Mouse (Mus musculus) kidney, embryonic 15.5 days (tissue): Measurements from ENCODE around the gene Phlda2. TPM values are rescaled to one million over a fixed set of nuclear protein-coding genes. Genes with fewer than 3 reads are reported as not detected.

Experiments used
- ATAC-seq: fragments of 200-750 bp; cut with Nextera tagmentation; replicated peaks from 2 replicates; pipeline ENCODE4 v1.8.0; 2017; ENCODE audit warnings: moderate TSS enrichment; ENCODE audit not compliant: low FRiP score
- H3K27ac ChIP-seq: fragments of 300-500 bp; sonication (generic); 2 replicates; pipeline ENCODE4 v1.5.1; 2015; ENCODE audit warnings: mild to moderate bottlenecking, inconsistent platforms
- H3K27me3 ChIP-seq: fragments of 300-500 bp; sonication (generic); 2 replicates; pipeline ENCODE4 v1.6.1; 2015; ENCODE audit warnings: inconsistent platforms
- H3K36me3 ChIP-seq: fragments of 300-500 bp; sonication (generic); 2 replicates; pipeline ENCODE4 v1.6.1; 2015; ENCODE audit warnings: inconsistent platforms
- H3K4me1 ChIP-seq: fragments of 300-500 bp; sonication (generic); 2 replicates; pipeline ENCODE4 v1.6.1; 2015; ENCODE audit warnings: inconsistent platforms
- H3K4me2 ChIP-seq: fragments of 300-500 bp; sonication (generic); 2 replicates; pipeline ENCODE4 v1.6.1; 2015; ENCODE audit warnings: moderate library complexity, mild to moderate bottlenecking, inconsistent platforms
- H3K4me3 ChIP-seq: fragments of 300-500 bp; sonication (generic); replicated peaks from 2 replicates; pipeline ENCODE4 v1.5.1; 2015; ENCODE audit warnings: mild to moderate bottlenecking, inconsistent platforms
- H3K9ac ChIP-seq: fragments of 300-500 bp; sonication (generic); 2 replicates; pipeline ENCODE4 v1.6.1; 2015; ENCODE audit warnings: mild to moderate bottlenecking, inconsistent platforms
- H3K9me3 ChIP-seq: fragments of 300-500 bp; sonication (generic); replicated peaks from 2 replicates; pipeline ENCODE4 v1.6.1; 2016; ENCODE audit warnings: inconsistent platforms
- WGBS: fragments of 180-500 bp; shearing (Covaris S2); methylation state at CpG from one replicate; pipeline ENCODE4 v1.1.7; 2015; ENCODE audit warnings: mixed read lengths; 5-methylcytosine and 5-hydroxymethylcytosine counted together
- polyA plus RNA-seq: library from polyadenylated mRNA; unstranded; fragments of >200 nt; fragmentation: Nextera tagmentation; extraction: Ambion mirVana; gene quantifications from 2 replicates; pipeline ENCODE4 v1.2.1, GENCODE M21; 2015

Phlda2 gene
- polyA plus RNA-seq, 1 experiment from 2014 or later = 10.8 TPM

DNA sequence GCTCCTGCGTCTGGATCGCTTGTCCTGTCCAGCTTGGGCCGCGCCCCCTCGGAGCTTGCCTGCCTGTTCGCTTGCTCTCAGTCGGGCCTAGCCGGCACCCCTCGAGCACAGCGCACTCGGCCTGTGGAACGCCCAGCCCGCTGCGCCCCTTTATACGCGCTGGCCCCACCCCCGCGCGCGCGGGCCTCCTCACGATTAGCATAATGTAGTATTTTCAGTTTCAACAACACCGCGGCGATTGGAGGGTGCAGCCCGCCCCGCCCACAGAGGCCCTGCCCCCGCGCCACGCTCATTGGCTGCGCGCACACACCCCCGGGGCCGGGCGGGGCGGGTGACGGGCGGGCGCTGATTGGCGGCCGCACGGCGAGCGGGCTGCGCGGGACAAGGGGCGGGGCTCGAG, 42.1 kb downstream of the Phlda2 start, which contains the start of gene Cdkn1c:
Gene Cdkn1c (minus strand): TSS at position 177 of the 400 bp plus-strand sequence.
- ATAC-seq = peak; percentile 86
- H3K27me3 ChIP-seq = 0 out of 2 replicates have a peak, but pooled peaks cover 8% of the 10 kb centered on the region
- H3K27ac ChIP-seq = peak within 1 kb of the TSS; percentile 62
- WGBS = 30% methylated on average over 29 of the region's 48 CpGs
- peak within 1 kb of the TSS; percentile 57 for H3K4me3 ChIP-seq
- H3K9me3 ChIP-seq = peaks cover 30% of the 10 kb centered on the region
- peak within 1 kb of the TSS; percentile 63 for H3K4me2 ChIP-seq
- H3K36me3 ChIP-seq = no peaks in the 10 kb centered on the region
- peaks cover 38% of the 10 kb centered on the region for H3K4me1 ChIP-seq
- H3K9ac ChIP-seq = peak within 1 kb of the TSS; percentile 62

DNA sequence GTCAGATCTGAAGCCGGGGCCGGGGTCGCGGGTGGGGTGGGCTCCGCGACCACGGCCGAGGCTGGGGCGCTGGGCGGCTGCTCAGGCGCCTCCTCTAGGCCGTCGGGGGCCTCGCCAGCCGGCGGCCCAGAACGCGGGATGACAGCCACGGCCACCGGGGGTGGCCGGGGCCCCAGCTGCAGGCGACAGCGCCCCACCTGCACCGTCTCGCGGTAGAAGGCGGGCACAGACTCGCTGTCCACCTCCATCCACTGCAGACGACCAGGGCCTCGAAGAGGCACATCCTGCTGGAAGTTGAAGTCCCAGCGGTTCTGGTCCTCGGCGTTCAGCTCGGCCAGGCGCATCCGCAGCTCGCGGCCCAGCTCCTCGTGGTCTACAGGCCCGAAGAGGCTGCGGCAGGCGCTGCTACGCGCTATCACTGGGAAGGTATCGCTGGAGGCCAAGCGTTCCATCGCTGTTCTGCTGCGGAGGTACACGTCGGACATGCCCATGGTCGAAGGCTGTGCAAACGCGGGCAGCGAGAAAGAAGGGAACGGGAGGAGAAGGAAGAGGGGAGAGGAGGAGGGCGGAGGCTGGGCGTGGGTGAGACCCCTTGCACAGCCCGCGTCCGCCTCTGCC, 42.6 kb downstream of the Phlda2 start:
- H3K36me3 ChIP-seq = no peaks in the 10 kb centered on the region
- H3K9ac ChIP-seq = peak overlapping the region; percentile 62
- peaks cover 30% of the 10 kb centered on the region for H3K9me3 ChIP-seq
- peak overlapping the region; percentile 63 for H3K4me2 ChIP-seq
- H3K4me3 ChIP-seq = peak overlapping the region; percentile 57
- H3K27ac ChIP-seq = peak overlapping the region; percentile 55
- no peak for ATAC-seq
- H3K27me3 ChIP-seq = 0 out of 2 replicates have a peak, but pooled peaks cover 7% of the 10 kb centered on the region
- 31% methylated on average over 60 of the region's 60 CpGs for WGBS
- peaks cover 34% of the 10 kb centered on the region for H3K4me1 ChIP-seq

DNA sequence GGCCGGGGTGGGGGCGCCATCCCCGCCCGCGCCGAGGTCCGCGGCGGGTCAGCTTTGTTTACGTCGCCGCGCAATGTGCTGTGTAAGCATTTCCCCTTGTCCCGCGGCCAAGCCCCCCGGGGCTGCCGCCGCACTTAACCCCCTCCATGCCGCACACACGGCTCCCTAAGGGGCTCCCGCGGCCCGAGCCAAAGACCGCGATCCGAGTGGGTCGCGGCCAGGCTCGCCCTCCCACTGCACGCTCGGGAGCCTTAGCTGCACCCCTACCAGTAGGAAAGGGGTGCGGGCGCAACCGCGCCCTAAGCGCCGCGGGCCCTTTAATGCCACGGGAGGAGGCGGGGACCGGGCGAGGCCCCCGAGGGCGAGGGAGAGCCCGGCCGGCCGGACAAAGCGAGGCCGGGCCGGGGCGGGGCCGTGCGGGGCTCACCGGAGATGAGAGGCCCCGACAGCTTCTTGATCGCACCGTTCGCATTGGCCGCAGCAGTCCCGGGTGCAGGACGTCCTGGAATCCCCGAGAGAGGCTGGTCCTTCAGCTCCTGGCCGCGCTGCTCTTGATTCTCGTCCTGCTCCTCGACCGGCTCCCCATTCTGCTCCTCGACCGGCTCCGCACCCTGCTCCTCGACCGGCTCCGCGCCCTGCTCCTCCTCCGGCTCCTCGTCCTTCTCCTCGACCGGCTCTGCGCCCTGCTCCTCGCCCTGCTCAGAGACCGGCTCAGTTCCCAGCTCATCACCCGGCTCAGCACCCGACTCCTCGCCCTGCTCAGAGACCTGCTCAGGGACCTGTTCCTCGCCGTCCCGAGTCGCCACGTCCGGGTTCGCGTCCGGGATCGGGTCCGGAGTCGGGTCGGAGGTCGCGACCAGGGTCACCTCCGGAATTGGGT, 43.4 kb downstream of the Phlda2 start:
- H3K4me1 ChIP-seq = peaks cover 27% of the 10 kb centered on the region
- H3K27me3 ChIP-seq = 0 out of 2 replicates have a peak, but pooled peaks cover 7% of the 10 kb centered on the region
- peaks cover 30% of the 10 kb centered on the region for H3K9me3 ChIP-seq
- H3K27ac ChIP-seq = peak overlapping the region; percentile 55
- H3K36me3 ChIP-seq = no peaks in the 10 kb centered on the region
- peak overlapping the region; percentile 63 for H3K4me2 ChIP-seq
- ATAC-seq = 0 out of 2 replicates have a peak, but pooled peaks have one; percentile 4
- H3K9ac ChIP-seq = peak overlapping the region; percentile 62
- peak overlapping the region; percentile 57 for H3K4me3 ChIP-seq
- 31% methylated on average over 97 of the region's 100 CpGs for WGBS

DNA sequence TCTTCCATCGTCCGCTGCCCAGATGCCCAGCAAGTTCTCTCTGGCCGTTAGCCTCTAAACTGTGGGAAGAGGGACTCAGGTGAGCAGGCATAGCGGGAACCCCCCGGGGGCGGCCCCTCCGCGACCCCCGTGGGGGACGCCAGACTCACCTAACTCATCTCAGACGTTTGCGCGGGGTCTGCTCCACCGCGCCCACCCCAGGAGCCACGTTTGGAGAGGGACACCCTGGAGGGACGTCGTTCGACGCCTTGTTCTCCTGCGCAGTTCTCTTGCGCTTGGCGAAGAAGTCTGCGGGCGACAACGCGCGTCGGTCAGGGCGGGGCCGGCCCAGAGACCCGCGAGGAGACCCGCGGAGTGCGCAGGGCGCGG, 44.0 kb downstream of the Phlda2 start:
- Histone ChIP-seq H3K4me2 (peak overlapping the region; percentile 63), H3K27ac (peak overlapping the region; percentile 55), H3K36me3 (no peaks in the 10 kb centered on the region), H3K9ac (peak overlapping the region; percentile 62), H3K9me3 (peaks cover 30% of the 10 kb centered on the region), H3K4me3 (peak overlapping the region; percentile 57), H3K27me3 (0 out of 2 replicates have a peak, but pooled peaks cover 7% of the 10 kb centered on the region), H3K4me1 (peaks cover 21% of the 10 kb centered on the region)
- WGBS = 26% methylated on average over 37 of the region's 38 CpGs
- 0 out of 2 replicates have a peak, but pooled peaks have one; percentile 0 for ATAC-seq

Other genes with a start within 250 kb of the Phlda2 start
- 844 and 965 TPM in 2 replicates for gene Cdkn1c, start 42.1 kb downstream of the Phlda2 start, polyA plus RNA-seq
- 4.1 and 4.5 TPM in 2 replicates for gene Slc22a18, start 29.4 kb downstream of the Phlda2 start, polyA plus RNA-seq
- gene Nap1l4, start 46.0 kb upstream of the Phlda2 start, polyA plus RNA-seq = 276 and 287 TPM in 2 replicates
- 62.3 and 62.9 TPM in 2 replicates for gene Cars, start 96.9 kb upstream of the Phlda2 start, polyA plus RNA-seq
- gene Tnfrsf26, start 125.6 kb upstream of the Phlda2 start, polyA plus RNA-seq = 0.54 and 0.65 TPM in 2 replicates
- 10.6 and 12.1 TPM in 2 replicates for gene Tnfrsf22, start 146.5 kb upstream of the Phlda2 start, polyA plus RNA-seq
- 2.0 and 2.8 TPM in 2 replicates for gene Tnfrsf23, start 182.7 kb upstream of the Phlda2 start, polyA plus RNA-seq